Mouse (Mus musculus): Measurements from ENCODE around the gene Lsmem1. TPM values are rescaled to one million over a fixed set of nuclear protein-coding genes. Genes with fewer than 3 reads are reported as not detected.
A peak's percentile ranks its signal among the peaks of the same experiment; 100 is the strongest.

Lsmem1 gene
- total and polyA plus RNA-seq, 2 experiments from 2014 or later, result not detected

DNA sequence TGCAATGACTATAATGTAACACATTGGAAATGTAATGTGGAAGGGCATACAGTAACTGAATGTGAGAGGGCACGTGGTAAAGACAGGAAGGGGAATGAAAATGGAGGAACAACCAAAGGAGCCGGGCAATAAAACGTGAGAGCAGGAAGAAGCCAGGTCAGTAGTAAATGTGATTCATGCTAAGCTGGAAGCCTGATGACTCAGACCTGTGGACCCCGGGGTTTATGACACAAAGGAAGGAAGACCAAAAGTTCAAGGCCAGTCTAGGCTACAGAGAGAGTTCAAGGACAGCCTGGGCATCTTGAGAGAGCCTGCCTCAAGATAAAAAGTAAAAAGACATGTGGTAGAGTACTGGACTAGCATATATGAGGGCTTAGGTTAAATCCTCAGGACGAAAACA is 52.8 kb downstream of the Lsmem1 start:
- 84% methylated on average over 5 of the region's 5 CpGs for WGBS

DNA sequence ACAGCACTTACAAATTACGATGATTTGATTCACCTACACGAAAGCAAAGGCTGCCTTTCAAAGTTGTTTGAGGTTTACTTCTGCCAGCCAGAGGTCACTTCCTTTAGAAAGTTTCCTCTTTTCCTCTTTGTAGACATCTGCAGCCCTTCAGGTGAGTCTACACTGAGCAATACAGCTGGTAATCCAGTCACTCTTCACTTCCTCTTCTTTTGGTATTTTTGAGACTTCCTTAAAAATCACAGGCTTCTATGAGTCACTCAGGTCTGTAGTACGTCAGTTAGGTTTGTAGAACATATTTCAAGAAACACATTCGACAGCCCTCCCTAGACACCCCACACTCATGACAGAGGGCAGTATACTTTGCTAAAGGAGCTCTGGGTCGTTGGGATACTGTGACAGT is 58.6 kb downstream of the Lsmem1 start:
- ATAC-seq (ENCODE audit: low FRiP score) (no peak), DNase-seq (ENCODE audit: low spot score) (no peak)
- no peaks in the 10 kb centered on the region for H3K27me3 ChIP-seq (ENCODE audit: insufficient read depth, low read length)
- no peak overlapping the region for H3K27ac ChIP-seq (ENCODE audit: low read depth, low read length)
- H3K9me3 ChIP-seq (ENCODE audit: low read length), result no peaks in the 10 kb centered on the region
- no peak for TF ChIP-seq CTCF (IDR thresholded peaks at IDR 0.05)
- no peaks in the 10 kb centered on the region for H3K36me3 ChIP-seq (ENCODE audit: insufficient read depth, low read length)
- 85% methylated on average over 5 of the region's 5 CpGs for WGBS
- H3K4me1 ChIP-seq (ENCODE audit: insufficient read depth, low read length), result no peaks in the 10 kb centered on the region
- H3K4me3 ChIP-seq (ENCODE audit: low read depth, low read length), result no peak overlapping the region
- H3K4me2 ChIP-seq (ENCODE audit: low read depth, low read length, poor library complexity, severe bottlenecking), result no peak overlapping the region
- no peak overlapping the region for H3K9ac ChIP-seq (replicated peaks; ENCODE audit: low read length, poor library complexity, severe bottlenecking)

More for the DNA sequence above, 52.8 kb downstream of the Lsmem1 start:
- Histone ChIP-seq H3K36me3 (ENCODE audit: insufficient read depth, low read length) (no peaks in the 10 kb centered on the region), H3K4me3 (ENCODE audit: low read depth, low read length) (no peak overlapping the region), H3K27me3 (ENCODE audit: insufficient read depth, low read length) (no peaks in the 10 kb centered on the region), H3K4me1 (ENCODE audit: insufficient read depth, low read length) (no peaks in the 10 kb centered on the region), H3K4me2 (ENCODE audit: low read depth, low read length, poor library complexity, severe bottlenecking) (no peak overlapping the region), H3K9ac (replicated peaks; ENCODE audit: low read length, poor library complexity, severe bottlenecking) (no peak overlapping the region), H3K27ac (ENCODE audit: low read depth, low read length) (no peak overlapping the region), H3K9me3 (ENCODE audit: low read length) (no peaks in the 10 kb centered on the region)
- no peak for TF ChIP-seq CTCF (IDR thresholded peaks at IDR 0.05)
- no peak for ATAC-seq (ENCODE audit: low FRiP score)
- DNase-seq (ENCODE audit: low spot score), result no peak

DNA sequence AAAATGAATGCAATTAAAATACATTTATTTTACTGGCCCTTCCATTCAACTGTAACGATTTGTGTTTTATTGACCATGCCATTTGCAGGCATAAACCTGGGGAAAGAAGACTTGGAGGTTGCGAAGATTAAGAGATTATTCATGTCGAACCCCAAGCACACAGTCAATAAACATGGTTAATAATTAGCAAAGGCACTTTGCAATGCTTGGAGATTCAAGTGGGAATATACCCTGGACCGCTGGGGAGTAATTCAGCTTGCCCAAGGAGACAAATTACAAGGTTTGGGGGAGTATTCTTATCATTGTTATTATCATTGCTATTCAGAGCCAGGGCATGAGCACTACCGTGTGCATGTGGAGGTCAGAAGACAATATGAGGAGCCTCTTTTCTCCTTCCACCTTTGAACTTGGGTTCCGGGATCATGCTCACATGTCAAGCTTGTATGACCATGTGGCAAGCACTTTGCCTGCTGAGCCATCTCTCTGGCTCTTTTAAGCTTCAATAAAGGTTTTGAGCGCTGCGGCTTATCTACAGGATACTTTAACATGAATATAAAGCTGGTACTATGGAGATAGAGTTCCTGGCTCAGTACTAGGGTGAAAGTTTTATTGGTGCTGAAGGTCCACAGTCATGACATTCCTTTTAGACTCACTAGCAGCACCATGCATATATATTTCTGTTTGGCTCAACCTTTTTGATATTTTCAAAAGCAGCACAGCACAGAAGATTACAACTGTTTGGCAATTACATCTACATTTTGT is 59.6 kb downstream of the Lsmem1 start:
- Histone ChIP-seq H3K9me3 (ENCODE audit: low read length) (no peaks in the 10 kb centered on the region), H3K27ac (ENCODE audit: low read depth, low read length) (no peak overlapping the region), H3K27me3 (ENCODE audit: insufficient read depth, low read length) (no peaks in the 10 kb centered on the region), H3K4me1 (ENCODE audit: insufficient read depth, low read length) (no peaks in the 10 kb centered on the region), H3K4me2 (ENCODE audit: low read depth, low read length, poor library complexity, severe bottlenecking) (no peak overlapping the region), H3K36me3 (ENCODE audit: insufficient read depth, low read length) (no peaks in the 10 kb centered on the region), H3K4me3 (ENCODE audit: low read depth, low read length) (no peak overlapping the region), H3K9ac (replicated peaks; ENCODE audit: low read length, poor library complexity, severe bottlenecking) (no peak overlapping the region)
- WGBS, result 87% methylated on average over 8 of the region's 8 CpGs
- ATAC-seq (ENCODE audit: low FRiP score), result no peak
- TF ChIP-seq CTCF (IDR thresholded peaks at IDR 0.05), result no peak
- DNase-seq (ENCODE audit: low spot score), result no peak

DNA sequence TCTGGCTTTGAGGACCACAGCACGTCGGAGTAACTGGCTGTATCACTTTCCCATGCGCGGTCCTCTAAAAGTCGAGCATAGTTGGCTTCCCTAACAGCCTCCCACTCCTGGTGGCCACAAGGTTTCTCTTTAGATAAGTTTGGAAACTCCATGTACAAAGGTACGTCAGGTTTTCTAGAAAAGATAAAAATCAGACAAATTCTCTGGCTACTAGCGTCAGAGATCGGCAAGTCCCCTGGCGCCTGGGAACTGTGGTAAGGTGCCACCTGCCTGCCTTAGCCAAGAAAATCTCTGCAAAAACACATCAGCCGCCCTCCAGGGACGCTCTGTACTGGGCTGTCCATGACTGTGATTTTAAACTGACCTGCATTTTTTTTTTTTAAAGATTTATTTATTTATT is 64.8 kb downstream of the Lsmem1 start:
- H3K27ac ChIP-seq (ENCODE audit: low read depth, low read length), result no peak overlapping the region
- H3K27me3 ChIP-seq (ENCODE audit: insufficient read depth, low read length), result 0 out of 2 replicates have a peak, but pooled peaks cover 6% of the 10 kb centered on the region
- peaks cover 4% of the 10 kb centered on the region; the same call in 1 of the 2 replicates for H3K4me1 ChIP-seq (ENCODE audit: insufficient read depth, low read length)
- no peaks in the 10 kb centered on the region for H3K9me3 ChIP-seq (ENCODE audit: low read length)
- no peak overlapping the region for H3K9ac ChIP-seq (replicated peaks; ENCODE audit: low read length, poor library complexity, severe bottlenecking)
- peak overlapping the region; percentile 90; the same call in 1 of the 2 replicates for H3K4me2 ChIP-seq (ENCODE audit: low read depth, low read length, poor library complexity, severe bottlenecking)
- H3K36me3 ChIP-seq (ENCODE audit: insufficient read depth, low read length), result no peaks in the 10 kb centered on the region
- no peak for DNase-seq (ENCODE audit: low spot score)
- ATAC-seq (ENCODE audit: low FRiP score), result no peak
- peak overlapping the region; percentile 43; the same call in 1 of the 2 replicates for H3K4me3 ChIP-seq (ENCODE audit: low read depth, low read length)
- TF ChIP-seq CTCF (IDR thresholded peaks at IDR 0.05), result no peak
- WGBS, result 51% methylated on average over 11 of the region's 11 CpGs

DNA sequence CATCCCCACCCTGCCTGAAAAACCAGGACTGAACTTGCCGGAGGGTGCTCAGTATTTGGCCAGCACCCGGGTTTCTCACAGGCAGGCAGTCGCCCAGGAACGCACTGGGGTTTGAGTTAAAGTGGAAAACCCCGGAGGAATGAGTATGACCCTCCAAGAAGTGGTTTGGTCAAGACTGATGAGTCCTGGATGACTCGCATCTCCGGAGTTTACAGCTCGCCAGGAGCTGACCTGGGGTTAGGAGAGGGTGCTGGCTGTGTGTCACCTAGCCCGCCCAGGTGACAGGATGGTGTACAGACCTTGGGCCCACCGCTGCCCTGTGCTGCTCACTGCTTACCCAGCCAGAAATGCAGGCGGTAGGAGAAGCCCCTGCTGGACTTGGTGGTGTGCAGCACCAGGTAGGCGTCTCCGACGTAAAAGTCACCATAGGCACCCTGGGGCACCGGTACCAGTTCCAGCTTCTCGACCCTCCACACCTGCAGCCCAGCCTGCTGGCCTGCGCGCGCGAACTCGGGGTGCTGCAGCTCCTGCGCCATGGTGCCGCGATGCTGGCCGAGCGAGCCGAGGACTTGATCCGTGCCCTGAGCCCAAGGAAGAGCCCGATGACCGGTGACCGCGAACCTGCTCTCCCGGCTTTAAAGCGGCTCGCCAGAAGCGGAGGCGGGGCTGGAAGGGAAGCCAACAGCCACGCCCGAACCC is 65.6 kb downstream of the Lsmem1 start, which contains the start of gene Scin:
Scin (minus strand) TSS at position 656 of the 699 bp plus-strand sequence.
- ATAC-seq (ENCODE audit: low FRiP score), result peak; percentile 41; the same call in 1 of the 2 replicates
- TF ChIP-seq CTCF (IDR thresholded peaks at IDR 0.05), result no peak
- Histone ChIP-seq H3K27ac (ENCODE audit: low read depth, low read length) (no peak within 1 kb of the TSS), H3K4me3 (ENCODE audit: low read depth, low read length) (peak within 1 kb of the TSS; percentile 43), H3K9ac (replicated peaks; ENCODE audit: low read length, poor library complexity, severe bottlenecking) (peak within 1 kb of the TSS; percentile 44; the same call in 1 of the 2 replicates), H3K27me3 (ENCODE audit: insufficient read depth, low read length) (0 out of 2 replicates have a peak, but pooled peaks cover 6% of the 10 kb centered on the region), H3K9me3 (ENCODE audit: low read length) (no peaks in the 10 kb centered on the region), H3K36me3 (ENCODE audit: insufficient read depth, low read length) (no peaks in the 10 kb centered on the region), H3K4me1 (ENCODE audit: insufficient read depth, low read length) (peaks cover 4% of the 10 kb centered on the region; the same call in 1 of the 2 replicates), H3K4me2 (ENCODE audit: low read depth, low read length, poor library complexity, severe bottlenecking) (peak within 1 kb of the TSS; percentile 90)
- DNase-seq (ENCODE audit: low spot score), result no peak
- WGBS, result under 1% methylated on average over 37 of the region's 39 CpGs

DNA sequence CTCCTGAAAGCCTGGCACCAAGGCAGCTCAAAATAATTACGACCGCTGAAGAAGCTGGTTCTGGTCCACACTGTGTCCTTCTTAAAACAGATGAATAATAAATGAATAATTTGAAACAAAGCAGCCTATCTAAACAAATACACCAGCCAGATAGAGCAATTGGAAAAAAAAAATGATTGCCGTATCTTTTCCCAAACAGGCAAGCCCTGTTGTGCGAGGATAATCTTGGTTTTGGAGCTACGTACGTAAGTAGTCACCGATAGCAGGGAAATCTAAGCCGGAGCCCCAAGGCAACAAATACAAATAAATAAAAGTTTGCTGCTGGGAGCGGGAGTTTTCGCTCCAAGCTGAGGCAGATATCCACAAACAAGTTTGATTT is 66.1 kb downstream of the Lsmem1 start:
- Histone ChIP-seq H3K9ac (replicated peaks; ENCODE audit: low read length, poor library complexity, severe bottlenecking) (no peak overlapping the region; the same call in 1 of the 2 replicates), H3K4me2 (ENCODE audit: low read depth, low read length, poor library complexity, severe bottlenecking) (peak overlapping the region; percentile 90), H3K4me1 (ENCODE audit: insufficient read depth, low read length) (peaks cover 4% of the 10 kb centered on the region; the same call in 1 of the 2 replicates), H3K36me3 (ENCODE audit: insufficient read depth, low read length) (no peaks in the 10 kb centered on the region), H3K9me3 (ENCODE audit: low read length) (no peaks in the 10 kb centered on the region), H3K27ac (ENCODE audit: low read depth, low read length) (no peak overlapping the region), H3K4me3 (ENCODE audit: low read depth, low read length) (peak overlapping the region; percentile 43), H3K27me3 (ENCODE audit: insufficient read depth, low read length) (0 out of 2 replicates have a peak, but pooled peaks cover 6% of the 10 kb centered on the region)
- no peak for TF ChIP-seq CTCF (IDR thresholded peaks at IDR 0.05)
- 8% methylated on average over 10 of the region's 10 CpGs for WGBS
- DNase-seq (ENCODE audit: low spot score) (no peak), ATAC-seq (ENCODE audit: low FRiP score) (no peak)

MicroRNAs encoded within 50 kb of the gene (microRNA counts, 519-probe panel; counts per million panel counts)
- microRNA mmu-miR-1938, result 528 counts per million, percentile 58 among the panel's probes with 10 or more counts

Small RNAs within 50 kb of the gene (microRNA-seq; reads per million reads assigned to microRNA genes)
- not detected for gene Mir1938 (ENCODE audit: borderline number of aligned reads)

Other genes starting within 250 kb of the Lsmem1 start
- gene Arl4a, start 161.5 kb downstream of the Lsmem1 start, total RNA-seq (2014; rRNA removed), result 67.4 and 94.0 TPM in 2 replicates
- 117 and 129 TPM in 2 replicates for gene Arl4a, start 161.5 kb downstream of the Lsmem1 start, polyA plus RNA-seq (2015; fragmentation: Nextera tagmentation; extraction: Ambion mirVana)
- 0.44 TPM in 1 of 2 replicates, not detected in the other for gene Scin, start 65.3 kb downstream of the Lsmem1 start, total RNA-seq (2014; rRNA removed)
- 0.09 and 0.10 TPM in 2 replicates for gene Scin, start 65.3 kb downstream of the Lsmem1 start, polyA plus RNA-seq (2015; fragmentation: Nextera tagmentation; extraction: Ambion mirVana)
- gene Ifrd1, start 49.0 kb upstream of the Lsmem1 start, total RNA-seq (2014; rRNA removed), result 54.0 and 89.3 TPM in 2 replicates
- gene Ifrd1, start 49.0 kb upstream of the Lsmem1 start, polyA plus RNA-seq (2015; fragmentation: Nextera tagmentation; extraction: Ambion mirVana), result 124 and 133 TPM in 2 replicates
- 22.9 and 26.3 TPM in 2 replicates for gene Zfp277, start 246.4 kb upstream of the Lsmem1 start, total RNA-seq (2014; rRNA removed)
- gene Zfp277, start 246.4 kb upstream of the Lsmem1 start, polyA plus RNA-seq (2015; fragmentation: Nextera tagmentation; extraction: Ambion mirVana), result 29.9 and 31.4 TPM in 2 replicates
- gene Dock4, start 246.5 kb upstream of the Lsmem1 start, total RNA-seq (2014; rRNA removed), result 28.6 and 38.7 TPM in 2 replicates
- gene Dock4, start 246.5 kb upstream of the Lsmem1 start, polyA plus RNA-seq (2015; fragmentation: Nextera tagmentation; extraction: Ambion mirVana), result 12.3 and 15.5 TPM in 2 replicates